ENCODE assay signal across 24 mouse cellular contexts in the genomic region with DNA sequence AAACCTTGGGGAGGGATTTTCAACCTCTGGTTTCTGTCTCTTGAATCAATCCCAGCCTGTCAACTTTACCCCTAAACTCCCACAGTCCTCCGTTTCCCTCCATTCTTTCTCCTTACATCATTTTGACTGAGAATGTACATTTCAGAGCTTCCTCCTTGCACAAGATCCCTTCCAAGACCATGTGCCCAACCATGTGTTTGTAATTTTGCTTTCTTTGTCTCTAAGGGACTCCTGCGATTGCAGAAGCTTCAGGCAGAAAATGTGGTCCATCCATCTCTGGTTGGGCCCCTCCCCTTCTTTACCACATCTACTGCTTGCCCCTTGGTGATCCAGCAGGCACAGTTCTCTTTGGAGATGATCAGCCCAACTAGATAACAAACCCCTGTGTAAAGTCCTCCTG.
DNase-seq lines count a peak whose midpoint lies in the region; ATAC-seq and TF ChIP-seq lines count a peak whose summit lies in the region.
"Had no signal": no experiment of that assay in that cellular context is flagged by ENCODE, and none has a peak within 500 bp of the region (broad histone marks: within the 10 kb centered on the region; RNA-seq: fewer than 3 reads in every experiment).

No protein-coding gene starts in this region.

- no peaks in the 10 kb centered on the region for H3K9me3 ChIP-seq in forebrain, embryonic 10.5 days
- H3K9me3 ChIP-seq in forebrain, embryonic 12.5 days: no peaks in the 10 kb centered on the region
- H3K9me3 ChIP-seq in stomach, embryonic 14.5 days (ENCODE audit: control insufficient read depth, low read depth, low read length): no peaks in the 10 kb centered on the region
- H3K9me3 ChIP-seq in stomach, postnatal 0 days (ENCODE audit: control insufficient read depth, low read length): no peaks in the 10 kb centered on the region
- H3K9me3 ChIP-seq: forebrain, embryonic 15.5 days; intestine, embryonic 15.5 days; midbrain, embryonic 12.5 days; neural tube, embryonic 15.5 days had no signal

- no peaks in the 10 kb centered on the region for H3K27me3 ChIP-seq in forebrain, embryonic 10.5 days (ENCODE audit: poor library complexity, severe bottlenecking)
- no peaks in the 10 kb centered on the region for H3K27me3 ChIP-seq in forebrain, embryonic 12.5 days
- no peaks in the 10 kb centered on the region for H3K27me3 ChIP-seq in stomach, embryonic 14.5 days (ENCODE audit: control insufficient read depth, insufficient read depth, low read length)
- H3K27me3 ChIP-seq in stomach, postnatal 0 days (ENCODE audit: control insufficient read depth, insufficient read depth, low read length): no peaks in the 10 kb centered on the region
- H3K27me3 ChIP-seq: forebrain, embryonic 15.5 days; intestine, embryonic 15.5 days; midbrain, embryonic 12.5 days; neural tube, embryonic 15.5 days; Patski had no signal

- peaks cover 11% of the 10 kb centered on the region for H3K4me1 ChIP-seq in forebrain, embryonic 10.5 days
- H3K4me1 ChIP-seq in forebrain, embryonic 12.5 days: 0 out of 2 replicates have a peak, but pooled peaks cover 3% of the 10 kb centered on the region
- H3K4me1 ChIP-seq in stomach, embryonic 14.5 days (ENCODE audit: control insufficient read depth, insufficient read depth, low read length): peaks cover 10% of the 10 kb centered on the region; the same call in 1 of the 2 replicates
- no peaks in the 10 kb centered on the region for H3K4me1 ChIP-seq in stomach, postnatal 0 days (replicated peaks; ENCODE audit: control insufficient read depth, insufficient read depth)
- H3K4me1 ChIP-seq in embryonic fibroblast, embryonic 13.5 days (ENCODE audit: control insufficient read depth, insufficient read depth, low read length): peaks cover 2% of the 10 kb centered on the region; the same call in 1 of the 2 replicates

- H3K36me3 ChIP-seq in forebrain, embryonic 10.5 days (replicated peaks): no peaks in the 10 kb centered on the region
- H3K36me3 ChIP-seq in forebrain, embryonic 12.5 days (replicated peaks): no peaks in the 10 kb centered on the region
- no peaks in the 10 kb centered on the region for H3K36me3 ChIP-seq in stomach, embryonic 14.5 days (ENCODE audit: control insufficient read depth, insufficient read depth, low read length)
- H3K36me3 ChIP-seq in stomach, postnatal 0 days (ENCODE audit: control insufficient read depth, insufficient read depth, low read length): no peaks in the 10 kb centered on the region
- H3K36me3 ChIP-seq: forebrain, embryonic 15.5 days; intestine, embryonic 15.5 days; midbrain, embryonic 12.5 days had no signal

- TF ChIP-seq POLR2A in embryonic fibroblast, embryonic 13.5 days (IDR thresholded peaks at IDR 0.05; ENCODE audit: low read depth, low read length): no peak; the same call in 1 of the 2 replicates

- no peak for TF ChIP-seq CTCF in stomach, postnatal 0 days (IDR thresholded peaks at IDR 0.05; ENCODE audit: low read depth)
- no peak for TF ChIP-seq CTCF in embryonic fibroblast, embryonic 13.5 days (IDR thresholded peaks at IDR 0.05; ENCODE audit: borderline replicate concordance, insufficient read depth, low read length)

- no peak overlapping the region for H3K4me3 ChIP-seq in forebrain, embryonic 10.5 days
- H3K4me3 ChIP-seq in forebrain, embryonic 12.5 days (replicated peaks): no peak overlapping the region
- H3K4me3 ChIP-seq in stomach, embryonic 14.5 days (ENCODE audit: low read depth, low read length): no peak overlapping the region
- H3K4me3 ChIP-seq in stomach, postnatal 0 days (ENCODE audit: low read depth, low read length): no peak overlapping the region
- no peak overlapping the region for H3K4me3 ChIP-seq in embryonic fibroblast, embryonic 13.5 days (ENCODE audit: insufficient read depth, low read length)
- H3K4me3 ChIP-seq: heart, adult 2 months; intestine, embryonic 15.5 days; midbrain, embryonic 12.5 days; neural tube, embryonic 15.5 days had no signal

- H3K9ac ChIP-seq in forebrain, embryonic 12.5 days: no peak overlapping the region
- H3K9ac ChIP-seq in stomach, embryonic 14.5 days (replicated peaks; ENCODE audit: low read depth, low read length): no peak overlapping the region
- no peak overlapping the region for H3K9ac ChIP-seq in stomach, postnatal 0 days (ENCODE audit: low read length)
- H3K9ac ChIP-seq: forebrain, embryonic 15.5 days; intestine, embryonic 15.5 days; liver, postnatal 0 days; midbrain, embryonic 12.5 days; neural tube, embryonic 15.5 days had no signal

- H3K27ac ChIP-seq in forebrain, embryonic 10.5 days: peak overlapping the region; percentile 73; the same call in 1 of the 2 replicates
- no peak overlapping the region for H3K27ac ChIP-seq in forebrain, embryonic 12.5 days
- H3K27ac ChIP-seq in stomach, embryonic 14.5 days (ENCODE audit: low read length): 0 out of 2 replicates have a peak overlapping the region, but pooled peaks have one; percentile 21
- H3K27ac ChIP-seq in stomach, postnatal 0 days (replicated peaks): no peak overlapping the region
- H3K27ac ChIP-seq in embryonic fibroblast, embryonic 13.5 days (ENCODE audit: insufficient read depth, low read length): peak overlapping the region; percentile 59
- H3K27ac ChIP-seq: forebrain, embryonic 15.5 days; intestine, embryonic 15.5 days; midbrain, embryonic 12.5 days; neural tube, embryonic 15.5 days had no signal

- no peak for TF ChIP-seq EP300 in stomach, postnatal 0 days (optimal IDR thresholded peaks at IDR 0.05)

- H3K4me2 ChIP-seq in forebrain, embryonic 12.5 days: no peak overlapping the region
- H3K4me2 ChIP-seq in stomach, embryonic 14.5 days (replicated peaks; ENCODE audit: low read depth, low read length): no peak overlapping the region
- H3K4me2 ChIP-seq in stomach, postnatal 0 days (replicated peaks; ENCODE audit: low read depth): no peak overlapping the region
- H3K4me2 ChIP-seq: intestine, embryonic 15.5 days; liver, embryonic 11.5 days had no signal

- WGBS in forebrain, embryonic 10.5 days: 77% methylated on average over 2 of the region's 2 CpGs
- WGBS in forebrain, embryonic 12.5 days: 79% methylated on average over 2 of the region's 2 CpGs
- 63% methylated on average over 2 of the region's 2 CpGs for WGBS in stomach, embryonic 14.5 days
- WGBS in stomach, postnatal 0 days: 77% methylated on average over 2 of the region's 2 CpGs

- DNase-seq in forebrain, embryonic 10.5 days (ENCODE audit: extremely low spot score, low spot score): no peak
- no peak for DNase-seq in stomach, postnatal 0 days (ENCODE audit: low spot score)
- no peak for DNase-seq in cerebellum, postnatal 4 days (ENCODE audit: low spot score in 2 of 2)
- no peak for DNase-seq in frontal cortex, postnatal 36 days (ENCODE audit: low spot score in 2 of 2)
- no peak for DNase-seq in cerebellum, adult 8-10 months
- DNase-seq: adrenal gland, postnatal 36 days; cerebellum, postnatal 10 days; gastrocnemius, postnatal 25 days; heart, adult 2 months; heart, postnatal 4 days; kidney, adult 8-10 months; kidney, postnatal 14 days; liver, postnatal 0 days; thymus, postnatal 14 days had no signal

- ATAC-seq in forebrain, embryonic 12.5 days (ENCODE audit: low FRiP score): no peak
- ATAC-seq in stomach, embryonic 14.5 days (ENCODE audit: insufficient number of reproducible peaks, insufficient read depth, low FRiP score, low read depth): no peak
- ATAC-seq in stomach, postnatal 0 days (ENCODE audit: low FRiP score, low TSS enrichment): no peak
- ATAC-seq: CD4-positive, CD25-positive, alpha-beta regulatory T cell, adult 4 months; liver, postnatal 0 days; Patski had no signal

Comparison
In these comparisons a context has a peak if more than half of its experiments do, and no peak if none do; other contexts are left out.
1. H3K27ac ChIP-seq: peak in forebrain, embryonic 10.5 days (single experiment), stomach, embryonic 14.5 days (single experiment) and embryonic fibroblast, embryonic 13.5 days (single experiment); none in forebrain, embryonic 12.5 days (single experiment) and stomach, postnatal 0 days (single experiment).